Mouse (Mus musculus): ENCODE measurements around the gene Nfia. TPM values are rescaled to one million over a fixed set of nuclear protein-coding genes. Genes with fewer than 3 reads are reported as not detected.

Nfia gene
- polyA plus RNA-seq, 1 experiment, result 8.1 TPM

DNA sequence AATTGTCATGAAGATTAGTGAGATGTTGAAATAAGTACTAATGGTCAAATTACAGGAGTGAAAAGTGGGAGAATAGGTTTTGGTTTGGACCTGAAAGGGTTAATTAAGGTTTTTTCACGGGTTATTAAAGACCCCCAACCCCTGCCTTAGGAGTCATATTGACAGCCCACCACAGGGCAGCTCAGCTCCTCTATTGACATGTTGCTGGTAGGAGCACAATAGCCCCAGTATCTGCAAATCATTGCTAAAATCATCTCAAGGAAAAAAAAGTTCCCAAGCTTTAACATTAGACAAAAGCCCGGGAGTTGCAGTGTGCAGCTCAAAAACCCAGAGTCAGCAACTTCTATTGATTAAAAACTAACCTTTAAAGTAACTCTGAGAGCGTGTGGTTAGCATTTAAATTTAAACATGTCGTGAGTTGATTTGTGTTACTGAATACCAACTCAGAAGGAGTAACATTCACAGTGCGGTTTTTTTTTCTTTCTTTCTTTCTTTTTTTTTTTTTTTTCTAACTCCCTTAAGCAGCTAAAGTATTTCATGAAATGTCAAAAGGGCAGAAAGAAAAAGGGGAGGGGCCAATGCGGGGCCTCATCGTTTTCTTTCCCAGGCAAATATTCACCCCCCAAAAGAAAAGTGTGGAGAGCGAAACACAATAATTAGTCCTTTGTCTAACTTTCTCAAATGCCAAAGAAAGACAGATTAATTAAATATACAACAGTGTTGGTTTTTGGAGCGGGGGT is 335.6 kb downstream of the Nfia start:
- Histone ChIP-seq H3K27ac (ENCODE audit: control insufficient read depth, insufficient read depth, low read depth, low read length) (no peak overlapping the region), H3K27me3 (ENCODE audit: control insufficient read depth, insufficient read depth, low read length) (no peaks in the 10 kb centered on the region), H3K4me1 (ENCODE audit: control insufficient read depth, insufficient read depth, low read length) (peaks cover 3% of the 10 kb centered on the region), H3K36me3 (ENCODE audit: control insufficient read depth, insufficient read depth, low read length) (no peaks in the 10 kb centered on the region), H3K4me3 (ENCODE audit: control insufficient read depth, low read depth, low read length) (no peak overlapping the region)
- no peak for TF ChIP-seq POLR2A (IDR thresholded peaks at IDR 0.05; ENCODE audit: control insufficient read depth, low read depth, low read length)
- no peak for TF ChIP-seq CTCF (IDR thresholded peaks at IDR 0.05; ENCODE audit: control insufficient read depth, insufficient read depth, insufficient replicate concordance, low read depth, low read length)

DNA sequence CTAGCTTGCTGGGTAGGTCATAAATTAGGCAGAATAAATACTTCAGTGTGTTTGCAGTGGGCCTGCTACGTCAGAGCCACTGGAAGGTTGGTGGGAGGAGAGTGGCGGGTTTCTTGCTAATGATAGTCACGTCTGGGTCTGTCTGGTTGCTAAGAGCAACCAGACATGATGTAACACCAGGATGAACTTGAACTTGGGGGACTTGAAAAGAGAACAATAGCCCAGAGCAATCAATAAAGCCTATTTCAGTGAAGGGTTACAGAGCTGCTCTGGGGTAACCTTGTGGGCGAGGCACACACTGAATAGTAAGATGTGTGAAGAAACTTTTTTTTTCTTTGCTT is 336.1 kb downstream of the Nfia start:
- H3K4me3 ChIP-seq (ENCODE audit: control insufficient read depth, low read depth, low read length), result no peak overlapping the region
- peaks cover 3% of the 10 kb centered on the region for H3K4me1 ChIP-seq (ENCODE audit: control insufficient read depth, insufficient read depth, low read length)
- no peaks in the 10 kb centered on the region for H3K36me3 ChIP-seq (ENCODE audit: control insufficient read depth, insufficient read depth, low read length)
- no peak overlapping the region for H3K27ac ChIP-seq (ENCODE audit: control insufficient read depth, insufficient read depth, low read depth, low read length)
- TF ChIP-seq POLR2A (IDR thresholded peaks at IDR 0.05; ENCODE audit: control insufficient read depth, low read depth, low read length), result no peak
- no peak for TF ChIP-seq CTCF (IDR thresholded peaks at IDR 0.05; ENCODE audit: control insufficient read depth, insufficient read depth, insufficient replicate concordance, low read depth, low read length)
- H3K27me3 ChIP-seq (ENCODE audit: control insufficient read depth, insufficient read depth, low read length), result no peaks in the 10 kb centered on the region

DNA sequence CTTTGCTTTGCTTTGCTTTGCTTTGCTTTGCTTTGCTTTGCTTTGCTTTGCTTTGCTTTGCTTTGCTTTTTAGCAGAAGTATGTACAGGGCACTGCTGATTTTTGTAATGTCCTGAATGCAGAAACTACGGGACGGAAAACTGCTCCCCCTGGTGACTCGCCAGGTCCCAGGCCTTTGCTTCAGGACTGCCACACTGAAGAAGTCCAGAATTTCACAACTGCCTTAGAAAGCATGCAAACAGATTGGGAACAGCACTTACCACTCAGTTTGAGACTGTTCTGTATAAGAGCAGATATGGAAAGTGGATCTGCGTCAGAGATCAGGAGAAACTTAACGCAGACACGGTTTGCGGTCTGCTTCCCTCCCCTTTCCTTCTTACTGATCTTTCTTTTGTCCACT is 336.5 kb downstream of the Nfia start:
- no peak overlapping the region for H3K27ac ChIP-seq (ENCODE audit: control insufficient read depth, insufficient read depth, low read depth, low read length)
- no peaks in the 10 kb centered on the region for H3K36me3 ChIP-seq (ENCODE audit: control insufficient read depth, insufficient read depth, low read length)
- no peak overlapping the region for H3K4me3 ChIP-seq (ENCODE audit: control insufficient read depth, low read depth, low read length)
- TF ChIP-seq CTCF (IDR thresholded peaks at IDR 0.05; ENCODE audit: control insufficient read depth, insufficient read depth, insufficient replicate concordance, low read depth, low read length) (peak; percentile 24; the same call in 1 of the 2 replicates), POLR2A (IDR thresholded peaks at IDR 0.05; ENCODE audit: control insufficient read depth, low read depth, low read length) (no peak)
- peaks cover 3% of the 10 kb centered on the region for H3K4me1 ChIP-seq (ENCODE audit: control insufficient read depth, insufficient read depth, low read length)
- H3K27me3 ChIP-seq (ENCODE audit: control insufficient read depth, insufficient read depth, low read length), result no peaks in the 10 kb centered on the region

DNA sequence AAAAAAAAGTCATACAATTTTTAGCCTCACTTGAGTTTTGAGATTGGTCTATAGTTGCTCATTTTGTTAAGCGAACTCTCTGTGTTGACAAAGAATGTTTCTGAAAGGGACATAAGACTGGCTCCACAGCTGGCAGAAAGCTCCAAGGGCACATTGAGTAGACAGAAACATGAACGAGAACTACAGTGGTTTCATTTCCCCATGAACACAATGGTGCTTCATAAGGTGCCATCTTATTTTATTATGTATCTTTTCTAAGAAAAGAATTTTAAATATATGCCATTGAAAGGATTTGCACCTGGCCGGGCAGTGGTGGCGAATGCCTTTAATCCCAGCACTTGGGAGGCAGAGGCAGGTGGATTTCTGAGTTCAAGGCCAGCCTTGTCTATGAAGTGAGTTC is 337.4 kb downstream of the Nfia start:
- TF ChIP-seq POLR2A (IDR thresholded peaks at IDR 0.05; ENCODE audit: control insufficient read depth, low read depth, low read length) (no peak), CTCF (IDR thresholded peaks at IDR 0.05; ENCODE audit: control insufficient read depth, insufficient read depth, insufficient replicate concordance, low read depth, low read length) (no peak)
- no peak overlapping the region for H3K27ac ChIP-seq (ENCODE audit: control insufficient read depth, insufficient read depth, low read depth, low read length)
- H3K36me3 ChIP-seq (ENCODE audit: control insufficient read depth, insufficient read depth, low read length), result no peaks in the 10 kb centered on the region
- H3K4me1 ChIP-seq (ENCODE audit: control insufficient read depth, insufficient read depth, low read length), result peaks cover 3% of the 10 kb centered on the region
- H3K4me3 ChIP-seq (ENCODE audit: control insufficient read depth, low read depth, low read length), result no peak overlapping the region
- H3K27me3 ChIP-seq (ENCODE audit: control insufficient read depth, insufficient read depth, low read length), result no peaks in the 10 kb centered on the region

DNA sequence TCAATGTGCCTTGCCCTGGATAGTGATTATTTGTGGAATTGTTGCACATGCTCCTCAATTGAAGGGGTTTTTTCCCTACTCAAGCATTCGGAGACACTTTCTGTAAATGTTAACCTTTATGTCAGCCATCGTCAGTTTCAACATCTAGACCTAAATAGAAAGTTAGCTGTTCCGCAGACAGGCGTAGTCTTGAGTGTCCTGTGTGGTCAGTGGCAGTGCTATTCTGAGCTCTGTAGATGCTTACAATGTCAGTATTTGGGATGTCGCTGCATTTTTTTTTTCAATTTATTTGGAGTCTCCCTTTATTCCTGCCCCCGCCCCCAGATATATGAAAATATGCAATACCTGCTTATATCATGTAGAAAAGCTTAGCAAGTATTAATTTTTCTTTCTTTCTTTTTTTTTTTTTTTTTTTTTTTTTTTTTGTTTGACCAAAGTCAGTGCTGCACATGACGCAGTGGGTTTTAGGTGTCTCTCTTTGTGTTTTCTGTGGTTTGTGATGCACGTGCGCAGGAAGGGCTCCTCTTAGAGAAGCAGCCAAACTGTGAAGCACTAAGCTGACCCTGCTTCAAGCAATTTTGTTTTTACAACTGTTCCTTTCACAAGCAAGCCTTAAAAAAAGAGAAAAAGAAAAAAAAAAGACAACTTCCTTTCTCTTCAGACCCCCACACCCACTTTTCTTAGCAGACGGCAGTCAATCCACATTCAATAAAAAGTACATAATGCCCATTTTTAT is 340.9 kb downstream of the Nfia start:
- Histone ChIP-seq H3K27me3 (ENCODE audit: control insufficient read depth, insufficient read depth, low read length) (no peaks in the 10 kb centered on the region), H3K27ac (ENCODE audit: control insufficient read depth, insufficient read depth, low read depth, low read length) (no peak overlapping the region), H3K36me3 (ENCODE audit: control insufficient read depth, insufficient read depth, low read length) (no peaks in the 10 kb centered on the region), H3K4me3 (ENCODE audit: control insufficient read depth, low read depth, low read length) (no peak overlapping the region), H3K4me1 (ENCODE audit: control insufficient read depth, insufficient read depth, low read length) (no peaks in the 10 kb centered on the region)
- TF ChIP-seq CTCF (IDR thresholded peaks at IDR 0.05; ENCODE audit: control insufficient read depth, insufficient read depth, insufficient replicate concordance, low read depth, low read length) (no peak), POLR2A (IDR thresholded peaks at IDR 0.05; ENCODE audit: control insufficient read depth, low read depth, low read length) (no peak)

DNA sequence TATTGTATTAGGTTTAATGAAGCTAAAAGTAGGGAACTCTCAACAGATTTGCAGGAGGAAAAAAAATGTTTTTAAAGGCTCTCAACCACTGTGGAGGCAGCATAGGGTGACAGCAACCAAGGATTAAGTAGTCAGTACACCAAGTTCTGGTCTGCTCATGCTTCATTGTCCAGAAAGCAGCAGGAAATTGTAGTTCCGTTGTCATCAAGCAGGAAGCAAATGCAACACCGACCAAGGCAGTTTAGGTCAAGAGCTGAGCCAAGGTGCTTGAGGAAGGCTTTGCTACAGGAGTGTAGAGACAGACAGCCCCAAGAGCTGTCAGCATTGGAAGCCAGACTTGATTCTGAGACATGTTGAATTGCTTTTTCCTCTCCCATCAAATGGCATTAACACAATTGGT is 342.4 kb downstream of the Nfia start:
- no peaks in the 10 kb centered on the region for H3K27me3 ChIP-seq (ENCODE audit: control insufficient read depth, insufficient read depth, low read length)
- no peak overlapping the region for H3K4me3 ChIP-seq (ENCODE audit: control insufficient read depth, low read depth, low read length)
- TF ChIP-seq CTCF (IDR thresholded peaks at IDR 0.05; ENCODE audit: control insufficient read depth, insufficient read depth, insufficient replicate concordance, low read depth, low read length) (no peak), POLR2A (IDR thresholded peaks at IDR 0.05; ENCODE audit: control insufficient read depth, low read depth, low read length) (no peak)
- no peak overlapping the region for H3K27ac ChIP-seq (ENCODE audit: control insufficient read depth, insufficient read depth, low read depth, low read length)
- H3K4me1 ChIP-seq (ENCODE audit: control insufficient read depth, insufficient read depth, low read length), result no peaks in the 10 kb centered on the region
- H3K36me3 ChIP-seq (ENCODE audit: control insufficient read depth, insufficient read depth, low read length), result no peaks in the 10 kb centered on the region

DNA sequence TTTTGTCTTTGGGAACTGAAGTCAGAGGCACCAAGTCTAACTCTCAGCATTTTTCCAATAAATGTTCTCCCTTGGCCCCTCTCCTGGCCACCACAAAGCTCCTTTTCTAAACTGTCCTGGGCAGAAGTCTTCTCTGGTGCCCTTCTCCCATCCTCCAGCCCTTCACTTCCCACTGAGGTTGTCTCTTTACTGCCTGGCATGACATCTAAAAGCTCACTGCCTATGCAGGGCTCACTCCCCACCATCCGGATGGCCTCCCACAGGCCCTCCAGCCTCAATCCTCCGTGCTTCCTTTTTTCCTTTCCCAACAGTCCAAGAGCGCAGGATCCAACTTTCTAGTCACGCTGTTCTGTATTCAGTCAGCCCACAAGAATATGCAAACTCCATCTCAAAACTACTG is 342.9 kb downstream of the Nfia start:
- H3K27ac ChIP-seq (ENCODE audit: control insufficient read depth, insufficient read depth, low read depth, low read length), result no peak overlapping the region
- no peaks in the 10 kb centered on the region for H3K36me3 ChIP-seq (ENCODE audit: control insufficient read depth, insufficient read depth, low read length)
- TF ChIP-seq CTCF (IDR thresholded peaks at IDR 0.05; ENCODE audit: control insufficient read depth, insufficient read depth, insufficient replicate concordance, low read depth, low read length) (no peak), POLR2A (IDR thresholded peaks at IDR 0.05; ENCODE audit: control insufficient read depth, low read depth, low read length) (no peak)
- H3K4me3 ChIP-seq (ENCODE audit: control insufficient read depth, low read depth, low read length), result no peak overlapping the region
- H3K27me3 ChIP-seq (ENCODE audit: control insufficient read depth, insufficient read depth, low read length), result no peaks in the 10 kb centered on the region
- no peaks in the 10 kb centered on the region for H3K4me1 ChIP-seq (ENCODE audit: control insufficient read depth, insufficient read depth, low read length)
